Mouse (Mus musculus): ENCODE results near the gene Pcsk4. TPM values are rescaled to one million over a fixed set of nuclear protein-coding genes. Genes with fewer than 3 reads are reported as not detected.

Pcsk4 gene
- polyA plus RNA-seq (2017; shearing (Covaris generic)): 10 to 100 TPM in 1 of 3 experiments, 1 to 10 TPM in 2; 2.2 to 10.8 (median 9.5) TPM

DNA sequence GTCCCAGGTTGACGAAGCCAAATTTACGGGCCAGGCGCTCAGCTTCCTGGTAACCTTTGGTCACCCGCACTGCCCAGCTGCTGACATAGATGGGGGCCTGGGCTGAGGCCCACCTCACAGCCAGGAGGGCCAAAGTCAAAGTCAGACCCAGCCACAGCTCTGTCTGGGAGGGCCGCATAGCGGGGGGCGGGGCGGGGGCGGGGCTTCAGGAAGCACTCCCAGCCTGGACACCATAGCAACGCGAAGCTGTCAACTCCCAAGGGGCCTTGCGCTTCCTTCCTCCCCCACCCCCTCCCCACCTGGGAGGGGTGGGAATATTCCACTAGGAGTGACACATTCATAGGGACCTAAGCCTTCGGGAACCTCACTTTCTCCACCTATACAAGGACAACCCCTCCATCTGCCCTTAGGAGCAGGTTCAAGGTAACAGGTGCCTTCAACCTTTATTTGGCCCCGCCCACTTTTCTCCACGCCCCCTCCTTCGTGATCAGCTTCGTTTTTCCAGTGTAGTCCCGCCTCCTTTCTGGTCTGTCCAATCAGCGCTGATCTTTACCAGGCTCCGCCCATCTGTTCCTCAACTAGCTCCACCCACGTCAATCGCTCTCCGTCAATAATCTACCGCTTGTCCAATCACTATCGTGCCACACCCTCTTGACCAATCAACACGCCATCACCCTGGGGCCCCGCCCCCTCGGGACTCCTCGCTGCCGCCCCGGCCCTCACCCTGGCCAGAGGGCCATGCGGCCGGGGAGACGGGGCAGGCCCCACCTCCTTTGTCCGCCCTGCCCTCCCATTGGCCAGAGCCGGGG is at the start of gene Pcsk4, which contains the start of gene Reep6:
Pcsk4 (minus strand) TSS at position 226 of the 809 bp plus-strand sequence.
Reep6 (plus strand) TSS at position 681 of the 809 bp plus-strand sequence.
- peak; percentile 82 for ATAC-seq

DNA sequence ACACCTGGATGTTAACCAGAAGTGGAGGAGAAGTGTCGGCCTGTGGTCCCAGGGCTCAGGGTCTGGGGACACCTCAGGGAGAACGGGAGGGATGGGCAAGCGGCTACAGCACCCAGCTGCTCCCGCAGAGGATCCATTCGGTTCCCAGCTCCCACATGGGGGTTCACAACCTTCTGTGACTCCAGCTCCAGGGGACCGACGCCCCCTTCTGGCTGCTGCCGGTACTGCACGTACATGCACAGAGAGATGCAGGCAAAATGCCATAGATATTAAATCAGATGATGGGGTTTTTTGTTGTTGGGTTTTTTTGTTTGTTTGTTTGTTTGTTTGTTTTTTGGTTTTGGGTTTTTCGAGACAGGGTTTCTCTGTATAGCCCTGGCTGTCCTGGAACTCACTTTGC is 48.4 kb upstream of the Pcsk4 start:
- ATAC-seq: no peak

DNA sequence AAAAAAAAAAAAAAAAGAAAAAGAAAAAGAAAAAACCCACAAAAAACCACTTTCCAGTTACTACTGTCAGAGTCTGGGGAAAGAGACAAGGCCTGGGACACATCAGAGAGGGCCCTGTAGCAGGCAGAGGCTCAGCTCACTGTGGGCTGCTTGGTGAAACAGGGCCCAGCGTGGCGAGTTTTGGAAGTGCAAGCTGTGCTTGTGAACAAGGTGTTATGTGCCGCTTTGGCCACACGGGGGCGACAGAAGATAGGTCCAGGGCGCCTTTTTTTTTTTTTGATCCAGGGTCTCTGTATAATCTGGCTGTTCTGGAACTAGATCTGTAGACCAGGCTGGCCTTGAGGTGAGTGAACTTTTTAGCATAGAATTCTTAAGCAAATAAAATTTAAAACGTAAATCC is 46.9 kb upstream of the Pcsk4 start:
- ATAC-seq: peak; percentile 83

DNA sequence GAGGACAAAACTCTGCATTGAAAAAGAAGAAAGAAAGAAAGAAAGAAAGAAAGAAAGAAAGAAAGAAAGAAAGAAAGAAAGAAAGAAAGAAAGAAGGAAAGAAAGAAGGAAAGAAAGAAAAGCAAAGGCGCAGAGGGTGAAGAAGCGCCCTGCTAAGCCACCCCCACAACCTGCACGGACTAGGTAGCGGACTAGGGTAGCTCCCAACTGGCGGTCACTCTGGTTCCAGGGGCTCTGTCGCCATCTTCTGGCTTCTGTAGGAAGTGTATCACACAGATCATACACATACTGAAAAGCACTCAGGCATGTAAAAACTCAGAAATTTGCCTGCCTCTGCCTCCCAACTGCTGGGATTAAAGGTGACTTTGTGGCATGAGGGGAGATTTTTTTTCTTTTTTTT is 44.8 kb upstream of the Pcsk4 start:
- ATAC-seq: no peak

DNA sequence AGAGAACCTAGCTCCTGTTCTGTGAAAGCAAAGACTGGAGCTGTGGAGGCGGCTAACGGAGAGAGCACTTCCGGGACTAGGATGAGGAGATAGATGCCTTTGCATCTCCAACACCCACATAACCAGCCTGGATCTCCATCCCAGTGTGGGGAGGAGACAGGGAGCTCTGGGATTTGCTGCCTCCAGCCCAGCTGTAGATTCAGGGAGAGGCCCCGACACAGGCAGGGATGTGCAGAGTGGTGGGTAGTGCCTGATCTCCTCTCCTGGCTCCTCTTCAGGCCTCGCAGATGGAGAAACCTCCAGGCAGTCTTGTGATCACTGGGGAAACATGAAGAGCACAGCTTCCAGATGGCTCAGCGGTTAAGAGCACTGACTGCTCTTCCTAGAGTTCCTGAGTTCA is 43.4 kb upstream of the Pcsk4 start:
- ATAC-seq: no peak

DNA sequence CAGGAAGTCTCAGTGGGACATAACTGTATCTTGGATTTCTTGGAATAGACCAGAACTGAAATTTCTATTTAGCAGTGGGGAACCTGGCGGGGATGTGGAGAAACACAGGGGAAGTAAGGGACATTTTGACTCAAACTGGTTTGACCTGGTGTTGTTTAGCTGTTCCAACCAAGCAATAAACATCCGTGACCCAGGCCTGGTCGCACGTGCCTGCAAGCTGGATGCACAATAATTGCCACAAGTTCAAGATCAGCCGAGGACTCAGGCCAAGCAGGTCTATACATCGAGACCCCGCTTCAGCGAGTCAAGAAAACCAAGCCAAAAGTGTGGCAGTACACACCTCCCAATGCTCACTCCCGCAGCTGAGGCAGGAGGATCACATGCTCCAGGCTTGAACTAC is 42.7 kb upstream of the Pcsk4 start:
- no peak for ATAC-seq

DNA sequence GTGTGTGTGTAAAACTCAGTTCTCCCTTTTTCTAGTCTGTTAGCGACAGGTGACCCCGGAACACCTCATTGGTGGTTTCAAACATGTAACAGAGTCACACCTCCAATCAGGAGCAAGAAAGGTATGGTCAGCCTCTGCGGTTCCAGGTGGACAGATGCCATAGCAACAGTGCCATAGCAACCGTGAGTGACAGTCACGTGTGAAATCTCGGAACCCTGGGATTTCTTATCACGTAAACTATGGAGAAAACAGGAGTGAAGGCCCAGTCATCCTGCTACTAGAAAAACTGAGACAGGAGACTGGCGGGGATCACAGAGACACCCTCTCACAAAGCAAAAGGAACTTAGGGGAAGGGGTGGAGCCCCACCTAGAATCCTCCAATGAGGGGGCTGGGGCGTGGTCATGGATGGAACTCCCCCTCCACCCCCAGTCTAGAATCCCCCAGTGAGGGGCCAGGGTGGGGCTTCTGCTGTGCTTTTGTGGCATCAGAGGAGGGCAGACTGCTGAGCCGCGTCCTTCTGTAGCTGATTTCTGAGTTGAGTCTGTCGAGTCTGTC is 42.2 kb upstream of the Pcsk4 start:
- no peak for ATAC-seq

DNA sequence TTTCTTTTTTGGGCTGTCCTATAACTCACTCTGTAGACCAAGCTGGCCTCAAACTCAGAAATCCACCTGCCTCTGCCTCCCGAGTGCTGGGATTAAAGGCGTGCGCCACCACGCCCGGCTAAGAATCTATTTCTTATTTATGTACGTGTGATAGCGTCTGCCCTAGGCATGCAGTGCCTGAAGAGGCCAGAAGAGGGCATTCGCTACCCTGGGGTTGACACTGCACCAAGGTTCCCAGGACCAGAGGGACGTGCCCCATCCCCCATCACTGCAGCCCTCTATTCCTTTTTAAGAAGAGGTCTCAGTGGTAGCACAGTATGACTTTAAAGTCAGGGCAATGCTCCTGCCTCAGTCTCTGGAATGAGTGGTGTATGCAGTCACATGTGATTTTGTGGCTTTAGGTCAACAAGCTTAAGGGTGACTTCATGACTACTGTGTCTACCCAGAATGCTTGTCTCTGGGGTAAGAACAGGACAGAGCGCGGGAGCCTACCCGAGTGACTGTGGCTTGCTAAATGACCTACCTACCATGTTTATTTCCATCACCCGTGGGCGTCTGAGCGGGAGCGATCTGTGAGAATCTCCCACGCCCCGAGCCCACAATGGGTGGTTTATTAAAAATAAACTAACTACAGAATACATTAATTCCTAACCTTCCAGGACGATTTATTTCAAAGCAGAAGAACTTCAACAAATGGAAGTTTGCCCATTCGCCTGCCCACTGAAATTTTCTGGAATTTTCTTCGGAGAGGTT is 40.9 kb upstream of the Pcsk4 start:
- no peak for ATAC-seq

DNA sequence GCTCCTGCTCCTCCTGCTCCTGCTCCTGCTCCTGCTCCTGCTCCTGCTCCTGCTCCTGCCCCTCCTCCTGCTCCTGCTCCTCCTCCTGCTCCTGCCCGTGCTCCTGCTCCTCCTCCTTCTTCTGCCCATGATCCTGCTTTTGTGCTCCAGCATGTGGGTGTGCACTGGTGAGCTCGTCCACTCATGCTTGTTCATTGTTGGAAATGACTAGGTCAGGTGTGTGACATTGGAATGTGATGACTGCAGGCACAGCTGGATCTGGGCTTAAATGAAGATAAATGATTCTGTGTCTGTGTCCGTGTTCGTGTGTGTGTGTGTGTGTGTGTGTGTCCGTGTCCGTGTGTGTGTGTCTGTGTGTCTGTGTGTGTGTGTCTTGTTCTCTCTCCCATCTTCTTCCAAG is 39.1 kb upstream of the Pcsk4 start:
- ATAC-seq: peak; percentile 50

DNA sequence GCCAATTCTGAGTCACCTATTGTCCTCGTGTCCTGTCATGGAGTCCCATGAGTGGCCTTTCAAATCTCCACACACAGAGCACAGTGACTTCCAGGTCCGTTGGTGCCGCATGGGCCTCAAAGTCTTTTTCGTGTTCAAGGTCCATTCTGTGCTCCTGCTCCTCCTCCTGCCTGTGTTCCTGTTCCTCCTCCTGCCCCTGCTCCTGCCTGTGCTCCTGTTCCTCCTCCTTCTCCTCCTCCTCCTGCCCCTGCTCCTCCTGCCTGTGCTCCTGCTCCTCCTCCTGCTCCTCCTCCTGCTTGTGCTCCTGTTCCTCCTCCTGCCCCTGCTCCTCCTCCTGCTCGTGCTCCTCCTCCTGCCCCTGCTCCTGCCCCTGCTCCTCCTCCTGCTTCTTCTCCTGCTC is 38.7 kb upstream of the Pcsk4 start:
- no peak for ATAC-seq

DNA sequence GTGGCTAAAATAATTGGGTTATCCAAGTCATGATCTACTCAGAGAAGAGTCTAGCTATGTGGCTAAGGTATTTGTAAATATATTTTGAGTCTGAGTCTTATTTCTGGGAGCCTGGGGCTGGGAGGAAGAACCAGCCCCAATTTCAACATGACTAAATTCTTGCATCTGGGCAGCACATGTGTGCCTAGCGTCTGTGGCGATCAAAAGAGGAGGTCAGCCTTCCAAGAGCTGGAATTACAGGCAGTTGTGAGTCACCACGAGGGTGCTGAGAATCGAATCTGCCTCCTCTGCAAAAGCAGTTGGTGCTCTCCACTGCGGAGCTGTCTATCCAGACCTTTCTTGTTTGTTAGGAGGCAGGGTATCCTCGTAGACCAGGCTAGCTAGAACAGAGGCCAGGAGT is 36.4 kb upstream of the Pcsk4 start:
- no peak for ATAC-seq

DNA sequence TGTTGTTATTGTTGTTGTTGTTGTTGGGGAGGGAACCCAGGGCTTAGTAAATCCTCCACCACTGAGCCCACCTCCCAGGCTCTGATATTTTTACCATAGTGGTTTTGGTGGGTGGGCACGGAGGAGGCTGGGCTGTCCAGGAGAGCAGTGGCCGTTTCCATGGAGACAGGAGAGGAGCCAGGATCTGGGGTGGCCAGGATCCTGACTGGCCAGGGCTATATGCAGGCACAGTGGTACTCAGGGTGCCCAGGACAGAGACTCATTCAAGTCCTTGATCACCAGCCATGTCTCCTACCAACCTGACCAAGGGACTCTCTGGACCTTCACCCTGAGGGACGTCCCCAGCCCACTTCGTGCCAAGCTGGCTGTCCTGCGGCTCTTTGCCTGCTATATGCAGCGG is 34.4 kb upstream of the Pcsk4 start:
- ATAC-seq: no peak

DNA sequence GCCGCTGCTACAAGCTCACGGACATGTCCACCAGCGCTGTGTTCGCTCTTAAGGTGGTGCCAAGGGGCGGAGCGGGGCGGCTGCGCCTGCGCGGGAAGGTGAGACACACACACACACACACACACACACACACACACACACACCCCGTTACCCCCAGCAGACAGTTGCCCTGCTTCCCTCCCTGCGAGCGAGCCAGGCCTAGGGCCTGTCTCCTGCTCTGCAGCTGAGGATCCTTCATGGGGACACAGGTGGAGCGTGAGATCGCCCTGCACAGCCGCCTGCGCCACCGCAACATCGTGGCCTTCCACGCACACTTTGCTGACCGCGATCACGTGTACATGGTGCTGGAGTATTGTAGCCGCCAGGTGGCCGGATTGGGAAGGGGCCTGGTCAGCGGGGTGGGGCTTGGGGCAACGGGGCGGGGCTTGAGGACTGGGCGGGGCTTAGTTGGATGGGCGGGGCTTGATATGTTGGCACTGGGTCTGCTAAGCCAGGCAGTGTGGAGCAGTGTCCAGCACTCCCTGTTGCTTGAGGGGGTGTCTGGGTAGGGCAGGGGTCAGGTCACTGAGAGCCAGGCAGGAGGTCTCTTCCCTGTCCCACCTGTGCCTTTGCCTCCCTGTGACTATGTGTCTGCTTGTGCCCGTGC is 28.8 kb upstream of the Pcsk4 start:
- ATAC-seq: no peak

DNA sequence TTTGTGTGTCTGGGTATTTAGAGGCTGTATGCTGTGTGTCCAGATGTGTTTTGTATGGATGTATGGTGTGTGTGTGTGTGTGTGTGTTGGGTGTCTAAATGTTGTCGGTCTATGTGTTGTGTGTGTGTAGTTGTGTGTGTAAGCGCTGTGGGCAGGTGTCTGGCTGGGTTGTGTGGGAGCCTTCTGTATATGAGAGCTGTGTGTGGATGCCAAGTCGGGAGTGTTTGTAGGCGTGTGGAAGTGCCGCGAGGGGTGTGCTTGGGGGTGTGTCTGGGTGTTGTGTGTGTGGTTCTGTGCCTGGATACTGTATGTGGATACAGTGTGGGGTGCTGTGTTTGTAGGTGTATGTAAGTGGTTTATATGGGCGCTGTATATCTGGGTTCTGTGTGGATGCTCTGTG is 28.0 kb upstream of the Pcsk4 start:
- no peak for ATAC-seq

DNA sequence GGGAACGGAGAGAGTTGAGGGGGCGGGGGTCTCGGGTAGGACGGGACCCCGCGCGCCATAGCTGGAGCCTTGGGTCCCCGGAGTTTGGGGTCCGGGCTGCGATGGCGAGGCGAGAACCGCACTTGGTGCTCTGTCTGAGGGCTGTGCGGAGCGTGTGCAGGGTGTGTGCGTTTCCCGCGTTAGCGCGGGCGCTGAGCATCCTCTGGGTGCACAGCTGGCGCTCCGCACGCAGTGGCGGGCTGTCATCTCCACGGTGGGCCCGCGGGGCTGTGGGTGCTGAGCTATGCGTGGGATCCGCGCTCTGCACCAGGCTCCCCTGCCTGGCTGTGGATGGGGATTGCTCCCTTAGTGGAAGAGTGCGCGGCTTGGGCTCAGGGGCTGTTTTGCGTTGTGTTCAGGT is 27.4 kb upstream of the Pcsk4 start:
- ATAC-seq: no peak

DNA sequence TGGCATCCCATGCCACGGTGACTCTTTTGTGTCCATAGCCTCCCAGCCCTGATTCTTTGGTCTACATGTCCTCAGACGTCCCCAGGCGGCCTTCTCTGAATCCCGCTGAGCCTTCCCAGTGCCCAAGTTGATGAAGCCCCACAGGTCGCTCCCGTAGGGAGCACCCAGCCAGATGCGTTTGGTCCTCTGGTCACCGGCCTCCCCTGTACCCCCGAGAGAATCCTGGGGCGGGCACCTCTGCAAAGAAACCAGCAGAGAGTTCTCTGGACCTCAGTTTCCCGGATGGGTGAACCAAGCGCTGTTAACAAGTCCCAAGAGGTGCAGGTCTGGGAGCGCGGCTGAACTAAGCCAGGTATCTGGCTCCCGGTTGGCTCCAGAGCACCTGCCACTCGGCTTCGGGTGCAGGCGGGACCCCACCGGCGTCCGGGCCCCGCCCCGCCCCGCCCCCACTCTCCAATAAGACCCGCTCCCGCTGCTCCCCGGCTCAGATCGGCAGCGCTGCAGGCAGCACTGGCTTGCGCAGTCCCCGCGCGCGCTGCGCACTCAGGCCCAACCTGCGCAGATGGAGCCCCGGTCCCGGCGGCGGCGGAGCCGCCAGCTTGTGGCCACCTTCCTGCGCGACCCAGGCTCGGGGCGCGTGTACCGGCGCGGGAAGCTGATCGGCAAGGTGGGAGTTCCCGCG is 26.8 kb upstream of the Pcsk4 start, which contains the start of gene Plk5:
Plk5 (plus strand) TSS at position 459 of the 682 bp plus-strand sequence.
- ATAC-seq: no peak

DNA sequence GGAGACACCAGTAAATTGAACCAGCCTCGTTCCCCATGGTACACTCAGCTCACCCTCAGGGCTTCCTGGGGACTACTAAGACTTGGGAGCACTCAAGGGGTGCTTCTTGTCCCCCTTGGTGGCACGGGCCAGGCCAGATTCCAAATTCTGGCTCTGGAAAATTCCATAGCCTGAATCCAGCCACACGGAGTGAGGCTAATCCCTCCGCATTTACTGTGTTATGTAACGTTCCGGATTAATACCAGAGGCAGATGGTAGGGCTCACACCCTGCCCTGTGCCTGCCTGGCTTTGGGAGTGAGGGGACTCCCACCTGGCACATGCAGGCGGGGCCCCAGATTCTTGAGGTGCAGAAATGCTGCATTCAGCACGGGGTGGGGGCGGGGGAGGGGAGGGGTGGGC is 26.1 kb upstream of the Pcsk4 start:
- ATAC-seq: no peak

DNA sequence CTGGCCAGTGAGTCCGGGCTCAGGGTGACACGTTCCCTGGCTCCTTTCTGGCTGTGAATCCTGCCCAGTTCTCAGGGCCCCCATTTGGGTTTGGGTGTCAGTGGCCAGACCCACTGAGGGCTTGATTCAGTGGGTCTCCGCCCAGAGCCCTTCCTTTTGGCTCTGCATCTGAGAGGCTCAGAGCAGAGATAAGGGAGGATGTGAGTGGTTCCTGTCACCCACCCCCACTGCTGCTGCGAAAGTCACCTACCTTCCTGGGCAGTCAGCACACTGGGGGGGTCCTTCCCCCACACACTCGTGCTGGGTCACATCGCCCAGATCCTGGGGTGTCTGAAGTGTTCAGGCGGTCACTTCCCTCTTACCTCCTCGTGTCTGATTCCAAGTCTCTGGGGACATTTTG is 23.4 kb upstream of the Pcsk4 start:
- no peak for ATAC-seq

DNA sequence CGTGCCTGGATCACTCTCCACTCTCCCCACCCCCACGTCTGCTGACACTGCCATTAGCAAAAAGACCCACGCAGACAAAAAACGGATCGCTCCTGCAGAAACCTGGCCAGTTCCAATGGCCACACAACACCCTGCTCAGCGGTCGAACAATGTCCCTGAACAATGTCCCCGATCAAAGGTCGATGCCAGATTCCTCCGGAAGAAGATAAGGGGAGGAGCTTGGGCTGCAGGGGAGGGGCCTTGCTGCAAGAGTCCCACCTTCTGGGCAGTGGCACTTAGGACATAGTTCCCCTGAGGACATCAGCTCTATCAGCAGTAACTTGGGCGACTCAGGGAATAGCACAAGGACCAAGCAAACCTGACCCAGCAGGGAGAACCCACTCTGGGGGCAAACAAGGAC is 22.6 kb upstream of the Pcsk4 start:
- no peak for ATAC-seq

DNA sequence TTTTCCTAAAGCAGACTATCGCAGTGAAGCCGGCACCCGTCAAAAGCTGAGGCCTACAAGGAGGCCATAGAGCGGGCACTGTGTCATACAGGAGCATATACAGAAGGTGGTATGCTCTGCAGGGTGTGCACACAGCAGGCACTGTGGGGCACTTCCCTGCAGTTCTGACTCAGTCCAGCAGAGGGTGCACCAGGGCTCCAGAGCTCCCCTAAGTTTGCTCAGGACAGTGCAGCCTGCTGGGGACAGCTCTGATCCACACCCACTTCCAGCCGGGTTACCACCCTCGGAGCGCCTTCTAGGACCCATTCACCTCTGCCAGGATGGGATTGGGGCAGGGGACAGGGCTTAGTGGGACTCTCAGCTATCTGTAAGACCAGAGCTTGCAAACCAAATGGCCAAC is 21.0 kb upstream of the Pcsk4 start:
- ATAC-seq: peak; percentile 79

DNA sequence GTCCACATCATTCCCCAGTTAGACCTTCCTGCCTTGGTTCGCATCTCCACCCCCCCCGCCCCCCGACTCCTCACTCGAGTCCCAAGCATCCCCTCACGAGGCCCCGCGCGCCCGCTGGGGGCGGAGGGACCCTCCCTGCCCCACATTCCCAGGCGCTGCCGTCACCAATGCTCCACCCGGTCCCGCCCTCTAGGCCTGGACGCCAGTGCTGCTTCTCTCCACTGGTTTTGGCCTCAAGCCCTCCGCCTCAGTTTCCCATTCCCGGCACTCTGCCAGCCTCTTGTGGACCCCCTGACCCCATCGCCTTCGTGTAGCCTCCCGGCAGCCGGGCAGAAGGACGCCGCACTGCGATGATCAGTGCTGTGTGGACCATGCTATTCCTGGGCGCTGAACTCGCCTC is 19.7 kb upstream of the Pcsk4 start:
- no peak for ATAC-seq

DNA sequence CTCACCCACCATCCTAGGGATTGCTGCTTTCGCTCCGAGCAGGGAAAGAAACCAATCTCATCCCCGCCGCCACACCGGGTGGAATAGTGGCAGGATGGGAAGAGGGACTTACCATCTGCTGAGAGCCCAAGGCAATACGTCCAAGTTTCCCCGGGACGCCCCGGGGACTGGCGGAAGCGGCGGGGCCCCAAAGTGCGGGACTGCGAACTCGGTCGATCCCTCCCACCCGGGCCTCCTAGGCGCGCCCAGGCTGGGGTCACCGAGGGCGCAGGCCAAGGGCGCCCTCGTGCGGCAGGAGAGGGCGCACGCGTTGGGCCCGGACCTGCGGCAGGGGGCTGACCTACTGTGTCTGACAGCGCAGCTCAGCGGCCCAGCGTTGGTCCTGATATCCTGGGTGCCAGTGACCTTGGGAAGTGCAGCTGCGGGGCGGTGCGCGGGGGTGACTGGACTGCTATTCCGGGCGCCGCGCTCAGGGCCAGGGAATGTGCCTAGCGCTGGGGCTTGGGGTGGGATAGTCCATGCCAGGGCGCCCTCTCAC is 19.0 kb upstream of the Pcsk4 start, which contains the start of gene Adamtsl5:
Adamtsl5 (minus strand) TSS at position 169 of the 538 bp plus-strand sequence.
- peak; percentile 46 for ATAC-seq

Measured in inflammation-experienced regulatory T-cells, adult 6 months (primary cell).